Mouse (Mus musculus): Measurements from ENCODE around the gene AY074887. TPM values are rescaled to one million over a fixed set of nuclear protein-coding genes. Genes with fewer than 3 reads are reported as not detected.

The AY074887 gene
- polyA plus RNA-seq, 1 experiment = 0.41 TPM

- DNase-seq (ENCODE audit: low read depth) = peak; percentile 71
Measured at GRCm38 (mm10) chr9:54917010-54917677, 33.7 kb downstream of the AY074887 start, which contains the start of gene Hykk. Gene Hykk, plus strand, starts transcription at chr9:54917283.

GRCm38 (mm10) chr9:54916401-54916800, 34.4 kb downstream of the AY074887 start:
- DNase-seq (ENCODE audit: low read depth) = no peak

- no peak for DNase-seq (ENCODE audit: low read depth)
Measured at GRCm38 (mm10) chr9:54915576-54915975, 35.2 kb downstream of the AY074887 start.

- no peak for DNase-seq (ENCODE audit: low read depth)
Measured at GRCm38 (mm10) chr9:54909446-54909845, 41.4 kb downstream of the AY074887 start.

Other genes starting within 250 kb of the AY074887 start
- gene Wdr61, start 216.5 kb downstream of the AY074887 start, polyA plus RNA-seq (2012; rRNA removed) = 34.1 and 46.5 TPM in 2 replicates
- 3.5 and 6.7 TPM in 2 replicates for gene Crabp1, start 186.2 kb downstream of the AY074887 start, polyA plus RNA-seq (2012; rRNA removed)
- gene Ireb2, start 87.2 kb downstream of the AY074887 start, polyA plus RNA-seq (2012; rRNA removed) = 9.6 and 12.7 TPM in 2 replicates
- 1.3 and 2.1 TPM in 2 replicates for gene Hykk, start 33.7 kb downstream of the AY074887 start, polyA plus RNA-seq (2012; rRNA removed)
- gene Psma4, start 208 bp downstream of the AY074887 start, polyA plus RNA-seq (2012; rRNA removed) = 67.1 and 81.7 TPM in 2 replicates
- 0.10 and 0.14 TPM in 2 replicates for gene Chrna5, start 29.9 kb upstream of the AY074887 start, polyA plus RNA-seq (2012; rRNA removed)
- gene Chrna3, start 75.6 kb upstream of the AY074887 start, polyA plus RNA-seq (2012; rRNA removed) = not detected in 2 replicates
- gene Chrnb4, start 97.8 kb upstream of the AY074887 start, polyA plus RNA-seq (2012; rRNA removed) = 0.03 TPM in 1 of 2 replicates, not detected in the other
- 10.4 and 15.4 TPM in 2 replicates for gene Ube2q2, start 197.9 kb upstream of the AY074887 start, polyA plus RNA-seq (2012; rRNA removed)

Data from gonadal fat pad, adult 2 months (tissue).